Mouse (Mus musculus) T-helper 17 cell (primary cell): ENCODE measurements around the gene Dnajb1.

ENCODE experiments used
- in situ Hi-C, 2 experiments: fragments of 300-600 bp; cut with MboI, MseI; formaldehyde crosslinking; loops; 1 replicate in 1 of 2; 2 replicates in 1 of 2; pipeline ENCODE4 v1.15.1; 2025; ENCODE audit warnings: high pct_unique_total_duplicates in 2 of 2

The Dnajb1 gene

GRCm38 (mm10) chr8:83652030-83652743, 44.2 kb downstream of the Dnajb1 start, which contains the start of gene Gipc1:
TSS of gene Gipc1 (plus strand) at chr8:83652677.
- in situ Hi-C loops, result loop anchor here in 1 of 2 experiments (5.0 kb wide), 1 partner anchor 45 kb away; the partner anchor contains the start of genes Dnajb1 and Tecr

DNA sequence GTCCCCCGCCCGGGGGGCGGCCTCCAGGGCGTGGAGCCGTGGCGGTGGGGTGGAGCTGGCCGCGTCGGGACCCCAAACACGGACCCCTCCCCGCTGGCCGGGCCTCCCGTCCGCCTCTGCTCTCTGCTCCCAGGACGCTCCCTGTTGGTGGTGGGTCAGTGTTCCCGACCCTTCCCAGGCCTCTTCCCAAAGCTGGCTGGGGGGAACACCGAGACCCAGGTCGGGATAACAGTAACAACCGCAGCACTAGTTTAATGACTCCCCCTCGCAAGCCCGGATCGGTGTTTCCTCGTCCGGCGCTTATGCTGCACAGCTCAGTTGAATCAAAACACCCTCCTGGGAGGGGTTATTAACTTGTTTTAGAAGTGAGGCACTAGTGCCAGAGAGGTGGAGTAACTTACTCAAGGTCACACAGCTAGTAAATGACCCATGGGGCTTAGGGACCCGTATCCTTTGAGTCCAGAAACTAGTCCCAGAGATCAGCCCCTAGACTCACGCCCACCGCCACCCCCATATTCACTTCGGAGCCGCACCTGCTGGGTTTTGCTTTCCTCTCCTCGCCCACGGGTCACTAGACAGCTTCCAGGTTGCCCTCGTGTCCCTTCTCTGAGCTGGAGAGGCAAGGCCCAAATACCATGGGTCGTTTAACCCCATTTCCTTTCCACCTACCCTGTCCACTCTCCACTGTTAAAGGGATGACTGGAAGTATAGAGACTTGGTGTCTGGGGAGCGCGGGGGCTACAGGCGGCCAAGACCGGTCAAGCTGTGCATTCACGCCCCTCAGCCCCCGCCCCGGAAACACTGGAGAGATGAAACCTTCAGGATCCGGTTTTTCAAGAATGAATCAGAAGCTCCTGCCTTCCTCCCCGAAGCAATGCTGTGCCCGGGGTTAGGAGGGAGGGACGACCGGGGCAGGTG, 45.0 kb downstream of the Dnajb1 start:
- in situ Hi-C loops, result loop anchor here in 1 of 2 experiments (5.0 kb wide), 1 partner anchor 46 kb away; the partner anchor contains the start of genes Dnajb1 and Tecr

- in situ Hi-C loops, result loop anchor here in 1 of 2 experiments (5.0 kb wide), 1 partner anchor 46 kb away; the partner anchor contains the start of genes Dnajb1 and Tecr
Observed at GRCm38 (mm10) chr8:83653662-83654017, 45.6 kb downstream of the Dnajb1 start.

DNA sequence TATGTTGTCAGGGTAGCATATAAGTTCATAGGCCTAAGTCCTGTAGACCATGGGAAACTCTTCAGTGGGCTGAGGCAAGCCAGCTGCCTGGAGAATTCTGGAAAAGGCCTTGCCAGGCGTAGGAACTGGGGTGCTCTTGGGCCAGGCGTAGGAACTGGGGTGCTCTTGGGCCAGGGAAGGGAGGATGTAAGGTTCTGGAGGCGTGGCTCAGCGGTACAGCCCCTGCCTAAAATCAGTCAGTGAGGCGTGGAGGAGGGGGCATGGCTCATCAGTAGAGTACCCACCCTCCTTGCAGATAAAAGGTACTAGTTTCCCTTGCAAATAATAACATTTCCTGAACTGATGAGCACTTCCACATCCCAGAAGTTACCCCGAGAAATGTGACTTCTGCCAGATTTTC, 46.7 kb downstream of the Dnajb1 start:
- in situ Hi-C loops, result loop anchor here in 1 of 2 experiments (5.0 kb wide), 1 partner anchor 47 kb away; the partner anchor contains the start of genes Dnajb1 and Tecr

DNA sequence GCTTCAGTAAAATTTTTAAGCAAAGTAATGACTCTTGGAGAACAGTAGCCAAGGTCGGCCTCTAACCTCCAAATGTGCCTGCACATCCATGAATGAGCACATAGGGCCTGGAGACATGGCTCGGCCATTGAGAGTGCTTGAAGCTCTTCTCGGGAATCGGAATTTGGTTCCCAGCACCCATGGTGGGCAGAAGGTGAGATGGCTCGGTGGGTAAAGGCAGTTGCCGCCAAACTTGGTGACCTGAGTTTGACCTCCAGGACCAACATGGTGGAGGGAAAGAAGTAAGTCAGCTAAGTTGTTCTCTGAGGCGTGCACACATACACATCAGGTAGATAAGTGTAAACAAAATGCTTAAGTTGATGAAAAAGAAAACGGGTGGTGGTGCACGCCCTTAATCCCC, 48.0 kb downstream of the Dnajb1 start:
- in situ Hi-C loops, result no loop called here

- in situ Hi-C loops, result no loop called here
Observed at GRCm38 (mm10) chr8:83656484-83657246, 48.7 kb downstream of the Dnajb1 start.

GRCm38 (mm10) chr8:83660545-83660944, 52.6 kb downstream of the Dnajb1 start:
- in situ Hi-C loops, result no loop called here

DNA sequence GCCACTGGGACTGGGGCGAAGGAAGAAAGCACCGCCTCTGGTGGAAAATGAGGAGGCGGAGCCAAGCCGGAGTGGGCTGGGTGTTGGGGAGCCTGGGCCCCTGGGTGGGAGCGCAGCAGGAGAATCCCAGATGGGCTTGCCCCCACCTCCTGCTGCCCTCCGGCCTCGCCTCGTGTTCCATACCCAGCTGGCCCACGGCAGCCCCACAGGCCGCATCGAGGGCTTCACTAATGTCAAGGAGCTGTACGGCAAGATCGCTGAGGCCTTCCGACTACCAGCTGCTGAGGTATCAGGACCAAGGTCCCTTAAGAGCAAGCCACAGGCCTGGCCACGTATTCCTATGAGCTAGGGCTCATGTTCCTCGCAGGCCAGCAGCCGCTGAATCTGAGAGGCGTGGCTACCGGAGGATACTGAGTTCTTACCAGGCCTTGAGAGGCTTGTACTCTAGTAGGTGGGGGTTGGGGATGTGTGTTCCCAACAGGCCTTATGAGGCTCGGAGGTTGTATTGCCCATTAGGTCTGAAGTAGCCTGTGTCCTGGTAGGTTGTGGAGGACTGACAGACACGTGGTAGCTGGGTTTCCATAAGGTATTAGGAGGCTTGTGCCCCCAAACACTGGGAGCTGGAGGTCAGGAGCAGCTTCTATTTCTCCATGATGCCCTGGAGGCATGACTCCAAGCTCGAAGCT, 53.1 kb downstream of the Dnajb1 start:
- in situ Hi-C loops, result no loop called here
